Mouse (Mus musculus) forebrain, embryonic 15.5 days (tissue): ENCODE measurements at regions not wholly inside any gene's neighbourhood (a gene's known extent, or its start where the extent isn't known, plus 50 kb on each side); places are given as distances from the start of the nearest gene placed in this dataset.

Experiments
- ATAC-seq: fragments of 200-750 bp; cut with Nextera tagmentation; replicated peaks from 2 replicates; pipeline ENCODE4 v1.8.0; 2017; ENCODE audit warnings: mild to moderate bottlenecking, moderate TSS enrichment, moderate library complexity
- H3K27ac ChIP-seq: fragments of 300-500 bp; sonication (generic); replicated peaks from 2 replicates; pipeline ENCODE4 v1.5.1; 2015; ENCODE audit warnings: mild to moderate bottlenecking, inconsistent platforms
- H3K27me3 ChIP-seq: fragments of 300-500 bp; sonication (generic); 2 replicates; pipeline ENCODE4 v1.6.1; 2015; ENCODE audit warnings: inconsistent platforms
- H3K36me3 ChIP-seq: fragments of 300-500 bp; sonication (generic); 2 replicates; pipeline ENCODE4 v1.6.1; 2015; ENCODE audit warnings: mild to moderate bottlenecking, inconsistent platforms
- H3K4me1 ChIP-seq: fragments of 300-500 bp; sonication (generic); 2 replicates; pipeline ENCODE4 v1.6.1; 2015; ENCODE audit warnings: inconsistent platforms
- H3K4me2 ChIP-seq: fragments of 300-500 bp; sonication (generic); replicated peaks from 2 replicates; pipeline ENCODE4 v1.6.1; 2015; ENCODE audit warnings: mild to moderate bottlenecking, inconsistent platforms
- H3K4me3 ChIP-seq: fragments of 300-500 bp; sonication (generic); 2 replicates; pipeline ENCODE4 v1.5.1; 2015; ENCODE audit warnings: mild to moderate bottlenecking, inconsistent platforms
- H3K9ac ChIP-seq: fragments of 300-500 bp; sonication (generic); replicated peaks from 2 replicates; pipeline ENCODE4 v1.6.1; 2015; ENCODE audit warnings: mild to moderate bottlenecking, inconsistent platforms
- H3K9me3 ChIP-seq: fragments of 300-500 bp; sonication (generic); 2 replicates; pipeline ENCODE4 v1.6.1; 2016; ENCODE audit warnings: inconsistent platforms
- WGBS: fragments of 180-500 bp; shearing (Covaris S2); methylation state at CpG from one replicate; pipeline ENCODE4 v1.1.7; 2015; ENCODE audit warnings: mixed read lengths; 5-methylcytosine and 5-hydroxymethylcytosine counted together

DNA sequence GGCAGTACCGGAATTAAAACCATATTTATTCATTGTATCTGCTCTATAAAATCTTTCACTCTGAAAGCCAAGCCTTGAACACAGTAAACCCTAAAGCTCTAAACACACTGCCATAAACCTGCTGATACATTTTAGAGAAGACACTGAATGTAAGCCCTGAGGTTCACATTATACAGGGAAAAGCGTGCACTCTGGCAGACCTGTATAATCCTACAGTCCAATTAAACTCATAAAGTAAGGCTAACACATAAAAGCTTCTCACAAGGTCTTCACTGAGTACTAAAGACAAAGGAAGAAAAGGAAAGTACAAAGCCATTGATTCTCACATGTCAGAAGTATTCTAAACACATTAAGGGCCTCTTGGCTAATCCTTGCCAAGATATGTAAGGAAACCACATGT, 302.8 kb downstream of the Cylc2 start:
- H3K9ac ChIP-seq, result no peak overlapping the region
- H3K4me2 ChIP-seq, result no peak overlapping the region
- H3K4me3 ChIP-seq, result no peak overlapping the region
- no peaks in the 10 kb centered on the region for H3K9me3 ChIP-seq
- 36% methylated on average over 2 of the region's 2 CpGs for WGBS
- ATAC-seq, result peak; percentile 77
- no peaks in the 10 kb centered on the region for H3K27me3 ChIP-seq
- peak overlapping the region; percentile 59 for H3K27ac ChIP-seq
- H3K36me3 ChIP-seq, result no peaks in the 10 kb centered on the region
- H3K4me1 ChIP-seq, result no peaks in the 10 kb centered on the region

DNA sequence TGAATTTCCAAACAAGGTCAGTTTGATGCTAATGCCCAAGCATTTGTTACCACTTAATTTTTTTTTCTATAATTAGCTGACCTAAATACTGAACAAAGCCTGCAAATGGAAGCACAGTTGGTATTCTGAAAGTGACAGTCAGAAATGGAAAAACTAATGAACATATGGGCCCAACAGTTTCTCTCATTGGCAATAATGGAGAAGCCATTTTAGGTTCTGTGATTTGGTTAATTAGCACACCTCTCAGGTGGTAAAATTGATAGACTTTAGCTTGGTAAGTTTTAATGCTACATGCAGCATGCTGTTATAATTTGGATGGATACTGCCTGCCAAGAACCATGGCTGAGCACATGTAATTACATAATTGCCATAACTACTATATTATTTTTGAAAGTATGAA, 303.3 kb downstream of the Cylc2 start:
- no peak overlapping the region for H3K9ac ChIP-seq
- H3K4me1 ChIP-seq, result no peaks in the 10 kb centered on the region
- H3K9me3 ChIP-seq, result no peaks in the 10 kb centered on the region
- no peak overlapping the region for H3K4me2 ChIP-seq
- peak; percentile 87 for ATAC-seq
- H3K27ac ChIP-seq, result peak overlapping the region; percentile 59; the same call in 1 of the 2 replicates
- H3K36me3 ChIP-seq, result no peaks in the 10 kb centered on the region
- no peak overlapping the region for H3K4me3 ChIP-seq
- H3K27me3 ChIP-seq, result no peaks in the 10 kb centered on the region

DNA sequence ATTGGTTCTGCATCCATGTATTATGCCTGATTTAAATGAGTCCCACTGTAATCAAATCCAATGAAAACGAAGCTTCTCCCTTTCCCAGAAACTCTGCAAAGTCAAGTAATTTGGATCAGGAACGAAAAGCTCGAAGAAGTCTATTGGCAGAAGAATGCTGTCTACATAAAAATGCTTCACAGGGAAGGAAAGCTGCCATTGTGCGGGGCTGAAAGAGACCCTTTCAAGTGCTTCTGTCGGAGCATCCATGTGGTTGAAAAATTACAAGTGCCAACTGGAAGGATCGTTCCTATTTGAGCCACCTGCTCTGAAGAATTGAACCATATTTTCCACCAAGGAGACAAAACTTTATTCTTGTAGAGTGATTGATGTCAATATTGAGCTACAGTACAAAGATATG, 328.9 kb downstream of the Cylc2 start:
- Histone ChIP-seq H3K27ac (no peak overlapping the region), H3K9ac (no peak overlapping the region), H3K9me3 (no peaks in the 10 kb centered on the region), H3K4me3 (no peak overlapping the region), H3K4me1 (no peaks in the 10 kb centered on the region), H3K4me2 (no peak overlapping the region), H3K27me3 (no peaks in the 10 kb centered on the region), H3K36me3 (no peaks in the 10 kb centered on the region)
- 45% methylated on average over 6 of the region's 6 CpGs for WGBS
- no peak for ATAC-seq

DNA sequence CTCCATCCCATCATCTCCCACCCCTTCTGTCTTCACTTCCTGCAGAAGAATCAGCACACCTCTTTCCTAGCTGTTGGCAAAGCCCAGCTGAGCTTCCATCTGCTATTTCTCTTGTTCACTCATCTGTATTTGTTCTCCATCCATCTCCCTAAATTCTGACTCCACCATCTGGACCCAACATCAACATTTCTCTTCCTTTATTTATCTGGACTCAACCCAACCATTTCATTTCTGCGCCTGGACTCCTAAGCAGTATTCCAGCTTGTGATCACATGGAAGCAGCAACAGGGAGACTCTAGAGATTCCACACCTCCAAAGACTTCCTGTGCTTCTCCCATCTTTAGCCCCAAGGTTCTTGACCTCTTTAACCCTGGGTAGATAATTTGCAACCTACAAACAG, 343.2 kb downstream of the Cylc2 start:
- Histone ChIP-seq H3K4me2 (no peak overlapping the region), H3K36me3 (no peaks in the 10 kb centered on the region), H3K9ac (no peak overlapping the region), H3K27ac (no peak overlapping the region), H3K4me1 (no peaks in the 10 kb centered on the region), H3K9me3 (no peaks in the 10 kb centered on the region), H3K4me3 (no peak overlapping the region), H3K27me3 (no peaks in the 10 kb centered on the region)
- ATAC-seq, result no peak
- WGBS, result 100% methylated on average over 1 of the region's 1 CpGs

DNA sequence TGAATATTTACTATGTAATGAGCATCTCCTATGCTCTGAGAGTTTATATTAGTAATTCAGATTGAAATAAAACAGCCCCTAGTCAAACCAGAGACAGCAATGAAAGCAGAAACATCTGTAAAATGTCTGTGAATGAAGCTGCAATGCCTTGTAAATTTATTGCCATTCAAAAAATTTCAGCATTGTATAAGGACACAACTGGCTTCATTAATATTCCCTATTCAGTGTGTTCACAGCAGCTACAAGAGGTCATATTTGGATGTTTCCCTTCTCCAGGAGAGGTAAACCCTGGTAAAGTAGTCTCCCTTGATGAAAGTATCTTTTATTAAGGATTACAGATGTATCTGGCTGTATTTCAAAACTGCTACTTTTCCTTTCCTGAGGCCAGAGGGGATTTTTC, 343.6 kb downstream of the Cylc2 start:
- Histone ChIP-seq H3K9ac (no peak overlapping the region), H3K4me2 (no peak overlapping the region), H3K27ac (no peak overlapping the region), H3K9me3 (no peaks in the 10 kb centered on the region), H3K4me3 (no peak overlapping the region), H3K36me3 (no peaks in the 10 kb centered on the region), H3K27me3 (no peaks in the 10 kb centered on the region), H3K4me1 (no peaks in the 10 kb centered on the region)
- no peak for ATAC-seq

DNA sequence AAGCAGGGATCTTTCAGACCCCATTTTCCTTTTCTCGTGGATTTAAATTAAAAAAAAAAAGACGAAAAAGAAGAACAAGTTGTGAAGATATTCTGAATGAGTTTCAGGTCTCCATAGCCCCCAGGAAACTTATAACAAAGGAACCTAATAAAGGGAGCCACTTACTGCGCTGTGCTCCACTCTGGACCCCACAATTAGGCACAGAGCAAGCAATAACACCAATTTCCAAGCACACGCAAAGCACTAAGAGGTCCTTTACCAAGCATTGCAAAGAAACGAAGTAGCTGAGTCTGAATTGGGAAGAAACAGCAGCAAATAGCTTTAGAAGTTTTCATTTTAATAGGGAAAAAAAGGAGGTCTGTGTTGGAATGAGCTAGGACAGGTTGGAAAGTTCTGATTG, 345.9 kb downstream of the Cylc2 start:
- Histone ChIP-seq H3K27me3 (no peaks in the 10 kb centered on the region), H3K9me3 (no peaks in the 10 kb centered on the region), H3K27ac (no peak overlapping the region), H3K36me3 (no peaks in the 10 kb centered on the region), H3K9ac (no peak overlapping the region), H3K4me2 (no peak overlapping the region), H3K4me1 (no peaks in the 10 kb centered on the region), H3K4me3 (no peak overlapping the region)
- no peak for ATAC-seq
- WGBS, result 7% methylated on average over 5 of the region's 5 CpGs

DNA sequence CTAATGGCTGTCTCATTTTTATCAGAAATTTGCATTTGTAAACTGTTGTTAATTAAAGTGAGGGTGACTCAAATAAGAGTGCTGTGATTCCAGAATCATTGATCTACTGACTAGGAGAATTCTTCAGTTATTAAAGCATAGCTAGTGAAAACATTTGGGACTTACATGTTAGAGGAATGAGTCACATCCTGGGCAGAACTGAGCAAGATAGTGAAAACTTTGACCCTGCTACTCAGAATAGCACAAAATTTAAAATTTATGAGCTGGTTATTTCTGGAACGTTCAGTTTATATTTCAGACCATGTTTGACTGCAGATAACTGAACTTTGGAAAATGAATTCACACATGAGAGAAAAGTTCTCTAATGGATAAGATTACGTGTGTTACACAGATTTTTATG, 360.0 kb downstream of the Cylc2 start:
- Histone ChIP-seq H3K4me2 (no peak overlapping the region), H3K9me3 (no peaks in the 10 kb centered on the region), H3K27ac (no peak overlapping the region), H3K4me3 (no peak overlapping the region), H3K9ac (no peak overlapping the region), H3K27me3 (no peaks in the 10 kb centered on the region), H3K4me1 (no peaks in the 10 kb centered on the region), H3K36me3 (no peaks in the 10 kb centered on the region)
- ATAC-seq, result no peak
- WGBS, result 62% methylated on average over 2 of the region's 2 CpGs

DNA sequence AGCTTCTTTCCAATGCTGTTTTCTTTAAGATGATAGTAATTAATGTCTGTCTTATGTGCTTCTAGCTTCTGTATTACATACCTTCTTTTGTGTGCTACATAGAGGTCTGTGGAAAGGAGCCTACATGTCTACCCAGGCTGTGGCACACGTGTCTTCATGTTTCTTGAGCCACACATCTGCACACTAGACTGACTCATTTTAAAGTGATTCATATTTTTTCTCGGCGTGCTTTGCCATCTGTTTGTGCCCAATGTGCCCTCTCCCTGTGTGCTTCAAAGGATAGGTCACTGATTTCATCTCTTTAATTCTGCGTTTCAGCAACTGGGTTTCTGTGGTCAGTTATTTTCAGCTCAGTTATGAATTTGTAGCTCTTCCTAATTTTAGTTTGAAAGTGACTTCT, 377.6 kb downstream of the Cylc2 start:
- WGBS, result 77% methylated on average over 4 of the region's 4 CpGs
- no peak overlapping the region for H3K9ac ChIP-seq
- no peak overlapping the region for H3K27ac ChIP-seq
- no peaks in the 10 kb centered on the region for H3K4me1 ChIP-seq
- no peaks in the 10 kb centered on the region for H3K9me3 ChIP-seq
- H3K27me3 ChIP-seq, result no peaks in the 10 kb centered on the region
- H3K36me3 ChIP-seq, result no peaks in the 10 kb centered on the region
- no peak overlapping the region for H3K4me3 ChIP-seq
- no peak overlapping the region for H3K4me2 ChIP-seq
- no peak for ATAC-seq

DNA sequence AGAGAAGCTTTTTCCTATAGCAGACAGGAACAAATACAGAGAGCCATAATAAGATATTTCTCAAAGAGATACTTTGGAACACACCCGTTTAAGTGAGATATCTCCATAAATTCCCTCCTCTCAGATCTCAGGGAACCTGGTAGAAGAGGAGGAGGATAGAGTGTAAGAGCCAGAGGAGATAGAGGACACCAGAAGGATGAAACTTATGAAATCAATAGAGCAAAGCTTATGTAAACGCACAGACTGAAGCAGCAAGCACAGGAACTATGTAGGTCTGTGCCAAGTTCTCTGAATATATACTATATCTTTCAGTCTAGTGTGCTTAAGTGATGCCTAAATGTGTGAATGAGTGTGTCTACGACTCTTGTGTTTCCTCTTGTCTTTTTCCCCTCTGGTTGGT, 381.4 kb downstream of the Cylc2 start:
- ATAC-seq, result no peak
- 73% methylated on average over 3 of the region's 3 CpGs for WGBS
- no peaks in the 10 kb centered on the region for H3K9me3 ChIP-seq

DNA sequence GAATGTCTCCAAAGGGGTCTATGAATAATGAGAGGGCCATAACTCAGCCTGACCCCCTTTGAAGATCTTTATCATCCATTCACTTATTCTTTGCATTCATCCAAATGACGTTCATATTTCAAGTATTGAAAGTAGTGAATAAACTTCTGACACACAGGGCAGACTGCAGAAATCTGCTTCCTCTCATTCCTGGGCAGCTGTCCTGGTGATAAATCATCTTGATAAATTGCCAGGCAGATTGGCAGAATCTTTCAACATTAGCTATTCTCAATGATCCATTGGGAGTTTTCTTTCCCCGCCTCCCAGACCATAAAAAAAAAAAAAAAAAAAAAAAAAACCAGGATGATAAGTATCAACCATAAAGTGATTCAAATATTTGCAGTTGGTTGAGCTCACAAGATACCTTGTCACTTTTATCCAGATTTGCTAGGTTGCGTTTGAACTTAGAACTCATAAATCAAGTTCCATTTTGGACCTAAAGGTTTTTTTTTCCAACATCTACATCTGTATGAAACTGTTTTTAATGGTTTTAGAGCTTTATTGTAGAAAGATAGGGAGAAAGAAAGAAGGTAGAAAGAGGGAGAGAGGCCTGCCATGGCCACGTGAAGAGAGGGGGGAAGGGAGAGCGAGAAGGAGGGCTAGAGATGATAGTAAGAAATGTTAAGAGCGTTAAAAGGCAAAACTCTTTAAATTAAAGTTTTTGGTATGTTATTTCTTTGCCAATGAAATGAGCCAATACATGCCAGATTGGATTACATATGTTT, 383.7 kb downstream of the Cylc2 start:
- no peak overlapping the region for H3K4me3 ChIP-seq
- H3K36me3 ChIP-seq, result no peaks in the 10 kb centered on the region
- no peak overlapping the region for H3K9ac ChIP-seq
- 94% methylated on average over 6 of the region's 6 CpGs for WGBS
- no peak overlapping the region for H3K4me2 ChIP-seq
- H3K9me3 ChIP-seq, result no peaks in the 10 kb centered on the region
- H3K27ac ChIP-seq, result no peak overlapping the region
- no peaks in the 10 kb centered on the region for H3K27me3 ChIP-seq
- no peak for ATAC-seq
- H3K4me1 ChIP-seq, result no peaks in the 10 kb centered on the region

More for the DNA sequence above, 381.4 kb downstream of the Cylc2 start:
- H3K9ac ChIP-seq, result no peak overlapping the region
- H3K27ac ChIP-seq, result no peak overlapping the region
- no peaks in the 10 kb centered on the region for H3K27me3 ChIP-seq
- H3K4me1 ChIP-seq, result no peaks in the 10 kb centered on the region
- H3K4me2 ChIP-seq, result no peak overlapping the region
- H3K4me3 ChIP-seq, result no peak overlapping the region
- H3K36me3 ChIP-seq, result no peaks in the 10 kb centered on the region

DNA sequence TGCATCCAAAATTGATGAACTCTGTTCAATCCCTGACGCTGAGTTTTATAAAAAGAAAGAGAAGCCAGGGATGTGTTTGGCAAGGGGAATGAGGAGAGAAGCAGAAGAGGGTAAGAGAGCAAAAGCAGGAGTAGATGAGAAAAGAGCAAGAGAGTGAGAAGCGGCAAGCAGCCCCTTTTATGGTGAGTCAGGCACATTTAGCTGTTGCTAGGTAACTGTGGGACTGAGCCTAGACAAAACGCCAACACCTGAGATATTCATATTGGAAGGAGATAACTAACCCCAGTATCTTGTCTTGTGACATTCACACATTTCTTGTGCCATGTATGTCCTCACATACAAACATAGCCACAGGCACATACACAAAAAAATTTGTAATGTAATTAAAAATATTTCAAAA, 410.8 kb downstream of the Cylc2 start:
- no peak overlapping the region for H3K4me3 ChIP-seq
- H3K27me3 ChIP-seq, result no peaks in the 10 kb centered on the region
- H3K27ac ChIP-seq, result no peak overlapping the region
- 44% methylated on average over 3 of the region's 3 CpGs for WGBS
- H3K36me3 ChIP-seq, result no peaks in the 10 kb centered on the region
- H3K4me1 ChIP-seq, result no peaks in the 10 kb centered on the region
- no peak overlapping the region for H3K4me2 ChIP-seq
- ATAC-seq, result no peak
- no peak overlapping the region for H3K9ac ChIP-seq
- H3K9me3 ChIP-seq, result no peaks in the 10 kb centered on the region

DNA sequence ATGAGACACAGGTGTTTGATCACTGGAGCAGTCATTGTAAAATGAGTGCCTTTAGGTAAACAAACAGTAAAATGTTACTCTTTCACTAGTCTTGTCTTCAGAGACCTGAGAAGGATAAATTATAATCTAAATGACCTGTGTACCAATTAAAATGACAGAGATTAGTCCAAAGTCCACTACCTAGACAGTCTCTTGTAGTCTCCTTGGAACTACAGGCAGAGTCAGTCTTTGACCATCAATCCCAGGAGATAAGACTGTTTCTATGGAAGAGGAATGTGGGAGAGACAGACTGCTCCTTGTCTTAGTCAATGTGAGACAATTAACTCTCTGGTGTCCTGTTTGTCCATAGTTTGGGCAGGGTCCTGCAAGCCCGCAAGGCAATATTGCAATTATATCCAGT, 417.0 kb downstream of the Cylc2 start:
- Histone ChIP-seq H3K9ac (no peak overlapping the region), H3K4me2 (no peak overlapping the region), H3K36me3 (no peaks in the 10 kb centered on the region), H3K27ac (no peak overlapping the region), H3K27me3 (no peaks in the 10 kb centered on the region), H3K9me3 (no peaks in the 10 kb centered on the region), H3K4me1 (no peaks in the 10 kb centered on the region), H3K4me3 (no peak overlapping the region)
- WGBS, result 91% methylated on average over 1 of the region's 1 CpGs
- ATAC-seq, result no peak

DNA sequence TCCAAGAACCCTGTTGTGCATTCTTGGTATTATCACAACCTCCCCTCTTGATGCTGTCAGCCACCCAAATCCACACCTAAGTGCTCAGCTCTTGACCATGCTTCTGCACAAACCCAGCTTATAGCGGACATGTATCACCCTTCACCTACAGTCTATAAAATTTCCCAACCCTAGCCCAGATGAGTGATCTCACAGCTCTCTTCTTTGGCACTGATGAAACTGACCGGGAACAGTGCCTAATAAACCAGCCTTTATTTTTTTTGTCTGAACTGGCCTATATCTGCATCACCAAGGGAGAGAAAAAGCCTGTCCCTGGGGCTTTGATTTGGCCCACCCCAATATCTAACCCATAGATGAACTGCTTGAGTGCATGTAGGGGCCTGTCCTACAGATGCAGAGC, 440.8 kb downstream of the Cylc2 start:
- H3K9ac ChIP-seq, result no peak overlapping the region
- no peak overlapping the region for H3K27ac ChIP-seq
- no peaks in the 10 kb centered on the region for H3K9me3 ChIP-seq
- no peaks in the 10 kb centered on the region for H3K27me3 ChIP-seq
- no peak overlapping the region for H3K4me2 ChIP-seq
- no peak for ATAC-seq
- H3K36me3 ChIP-seq, result no peaks in the 10 kb centered on the region
- no peak overlapping the region for H3K4me3 ChIP-seq
- H3K4me1 ChIP-seq, result no peaks in the 10 kb centered on the region
- 93% methylated on average over 2 of the region's 2 CpGs for WGBS
